Mouse (Mus musculus) kidney, adult 2 months (tissue): ENCODE results near the gene Mlkl. TPM values are rescaled to one million over a fixed set of nuclear protein-coding genes. Genes with fewer than 3 reads are reported as not detected.
"Not testable (repeated sequence)": the region's sequence is repeated elsewhere in the genome, so short reads cannot be mapped to it uniquely, and the experiment has no call there.

Experiments
- DNase-seq: peaks from one replicate; pipeline ENCODE4 v3.0.0; 2021
- H3K27ac ChIP-seq: fragments of 200-500 bp; 2 replicates; pipeline ENCODE4 v1.5.1; 2012; ENCODE audit warnings: low read depth, low read length, control low read depth, inconsistent platforms; ENCODE audit not compliant: insufficient read depth
- H3K27me3 ChIP-seq: fragments of 200-500 bp; replicated peaks from 2 replicates; pipeline ENCODE4 v1.6.1; 2012; ENCODE audit warnings: mild to moderate bottlenecking, moderate library complexity, low read length, inconsistent platforms; ENCODE audit not compliant: control insufficient read depth, insufficient read depth
- H3K36me3 ChIP-seq: fragments of 200-500 bp; 2 replicates; pipeline ENCODE4 v1.6.1; 2012; ENCODE audit warnings: mild to moderate bottlenecking, moderate library complexity, low read length, inconsistent platforms; ENCODE audit not compliant: control insufficient read depth, insufficient read depth
- H3K4me1 ChIP-seq: fragments of 200-500 bp; 2 replicates; pipeline ENCODE4 v1.6.1; 2011; ENCODE audit warnings: low read length; ENCODE audit not compliant: control insufficient read depth, insufficient read depth
- H3K4me3 ChIP-seq: fragments of 200-500 bp; 2 replicates; pipeline ENCODE4 v1.5.1; 2011; ENCODE audit warnings: mild to moderate bottlenecking, low read depth, low read length, control low read depth; ENCODE audit not compliant: insufficient read depth
- CTCF ChIP-seq: fragments of 200-500 bp; conservative IDR thresholded peaks from 2 replicates; pipeline ENCODE4 v1.5.1; 2011; ENCODE audit warnings: low read depth, mild to moderate bottlenecking, control low read depth, low read length, moderate library complexity, mixed read lengths; ENCODE audit not compliant: insufficient read depth, insufficient read length
- POLR2A ChIP-seq: fragments of 200-500 bp; IDR thresholded peaks from one replicate; pipeline ENCODE4 v1.6.1; 2011; ENCODE audit warnings: low read depth, low read length, control low read depth
- WGBS: fragments of 180-500 bp; shearing (Covaris S2); methylation state at CpG from one replicate; pipeline ENCODE4 v1.1.7; 2018; 5-methylcytosine and 5-hydroxymethylcytosine counted together
- polyA plus RNA-seq: library from polyadenylated mRNA; depleted of rRNA; stranded (reverse); fragments of >200 nt; gene quantifications from 2 replicates; pipeline ENCODE4 v1.2.3, GENCODE M21; 2012

The Mlkl gene
- polyA plus RNA-seq, 1 experiment = 1.5 TPM

DNA sequence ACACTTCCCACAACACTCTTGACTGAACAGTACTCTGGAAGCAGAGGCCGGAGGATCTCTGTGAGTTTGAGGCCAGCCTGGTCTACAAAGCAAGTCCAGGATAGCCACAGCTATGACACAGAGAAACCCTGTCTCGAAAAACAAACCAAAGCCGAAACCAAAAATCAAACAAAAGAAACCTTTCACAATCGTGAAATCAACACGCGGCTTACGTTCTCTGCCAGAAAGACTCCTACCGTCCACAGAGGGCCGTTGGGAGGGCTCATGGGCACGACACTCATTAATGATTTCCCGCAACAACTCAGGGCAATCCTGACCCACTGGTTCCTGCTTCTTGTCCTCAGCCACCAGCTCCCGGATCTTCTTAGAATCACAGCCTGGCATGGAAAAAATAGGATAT is 23.2 kb downstream of the Mlkl start:
- Histone ChIP-seq H3K36me3 (no peaks in the 10 kb centered on the region), H3K27me3 (no peaks in the 10 kb centered on the region), H3K4me3 (no peak overlapping the region), H3K27ac (no peak overlapping the region), H3K4me1 (no peaks in the 10 kb centered on the region)
- no peak for DNase-seq
- WGBS = 88% methylated on average over 12 of the region's 12 CpGs
- TF ChIP-seq POLR2A (no peak), CTCF (no peak)

DNA sequence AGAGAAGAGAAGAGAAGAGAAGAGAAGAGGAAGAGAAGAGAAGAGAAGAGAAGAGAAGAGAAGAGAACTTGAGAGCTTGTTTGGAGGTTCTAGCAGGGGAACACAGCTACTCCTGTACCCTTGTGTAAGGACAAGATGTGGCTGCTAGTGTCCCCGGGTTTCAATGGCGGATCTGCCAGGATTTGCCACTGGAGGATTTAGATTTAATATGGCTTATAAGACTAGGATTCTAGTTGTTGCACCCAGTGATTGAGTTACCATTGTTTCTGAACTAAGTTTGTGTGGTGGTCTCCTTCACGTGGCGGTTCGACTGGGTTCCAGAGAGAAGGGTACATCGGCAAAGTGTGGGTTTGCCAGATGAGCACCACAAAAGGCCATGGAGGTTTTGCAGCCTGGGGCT is 24.0 kb downstream of the Mlkl start:
- DNase-seq, H3K27me3 ChIP-seq, H3K4me3 ChIP-seq, H3K27ac ChIP-seq, H3K36me3 ChIP-seq, H3K4me1 ChIP-seq: not testable (repeated sequence)
- 95% methylated on average over 6 of the region's 6 CpGs for WGBS

DNA sequence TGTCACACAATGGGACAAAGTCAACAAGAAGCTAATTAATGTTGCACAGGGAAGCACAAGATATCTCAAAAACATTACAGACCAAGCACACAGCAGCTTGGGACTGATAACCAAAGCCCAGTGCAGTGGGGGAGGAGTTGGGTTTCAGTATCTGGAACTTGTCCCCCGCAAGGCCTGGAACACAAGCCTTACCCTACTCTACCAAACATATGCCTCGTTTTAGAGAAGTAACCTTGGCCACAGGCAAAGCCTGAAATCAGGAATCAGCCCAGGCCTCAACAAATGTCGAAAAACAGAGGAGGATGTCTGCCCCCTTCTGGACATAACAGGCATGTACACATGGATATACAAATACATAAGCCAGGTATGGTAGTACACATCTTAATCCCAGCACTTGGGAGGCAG is 25.2 kb downstream of the Mlkl start:
- WGBS = 74% methylated on average over 3 of the region's 3 CpGs
- DNase-seq = no peak
- Histone ChIP-seq H3K27me3 (no peaks in the 10 kb centered on the region), H3K4me3 (no peak overlapping the region), H3K4me1 (no peaks in the 10 kb centered on the region), H3K36me3 (no peaks in the 10 kb centered on the region), H3K27ac (no peak overlapping the region)
- TF ChIP-seq POLR2A = no peak
- TF ChIP-seq CTCF = 0 out of 2 replicates have a peak, but pooled peaks have one; percentile 25

DNA sequence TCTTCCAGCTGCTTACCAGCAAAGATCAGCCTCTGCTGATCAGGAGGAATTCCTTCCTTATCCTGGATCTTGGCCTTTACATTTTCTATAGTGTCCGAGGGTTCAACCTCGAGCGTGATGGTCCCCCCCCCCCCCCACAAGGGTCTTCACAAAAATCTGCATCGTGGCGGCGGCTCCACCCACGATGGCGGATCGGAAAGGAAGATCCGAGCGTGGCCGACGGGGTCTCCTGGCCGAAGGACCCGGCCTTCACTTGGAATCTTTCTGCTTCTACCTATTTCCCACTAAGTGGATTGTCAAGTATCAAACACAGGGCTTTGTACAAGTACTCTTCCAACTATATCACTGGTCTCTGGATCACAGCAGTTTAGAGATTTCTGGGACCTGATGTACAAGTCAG is 28.0 kb downstream of the Mlkl start:
- H3K27me3 ChIP-seq, DNase-seq, H3K27ac ChIP-seq, H3K4me1 ChIP-seq, H3K4me3 ChIP-seq, H3K36me3 ChIP-seq: not testable (repeated sequence)
- 91% methylated on average over 15 of the region's 15 CpGs for WGBS

DNA sequence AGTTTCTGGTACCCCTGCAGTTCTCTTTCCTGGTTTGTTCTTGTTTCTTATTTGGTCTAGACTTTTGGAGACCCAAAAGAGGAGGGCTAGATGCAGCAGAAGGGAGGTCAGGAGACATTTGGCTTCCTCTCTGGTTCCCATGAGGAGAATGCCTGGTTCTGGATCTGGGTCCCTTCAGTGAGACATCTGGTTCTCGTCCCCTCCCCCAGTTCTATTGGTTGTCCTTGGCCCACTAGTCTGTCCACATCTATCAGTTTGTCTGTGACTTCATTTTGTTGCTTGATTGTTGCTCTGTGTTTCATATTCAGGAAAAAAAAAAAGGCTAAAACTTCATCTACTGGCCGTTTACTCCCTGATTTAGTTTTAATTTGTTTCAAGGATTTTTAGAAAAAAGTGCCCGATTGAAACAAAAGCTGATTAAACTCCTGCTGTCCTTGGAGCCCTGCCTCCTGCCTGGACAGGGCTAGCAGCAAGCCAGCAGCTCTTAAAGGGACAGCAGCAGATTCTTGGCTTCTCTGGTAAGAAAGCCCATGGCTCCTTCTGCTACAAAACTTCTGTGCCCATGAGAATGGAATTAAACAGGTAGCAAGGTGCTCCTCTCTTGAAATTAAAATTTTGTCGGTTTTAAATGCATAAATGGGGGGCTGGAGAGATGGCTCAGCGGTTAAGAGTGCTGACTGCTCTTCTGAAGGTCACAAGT is 32.8 kb downstream of the Mlkl start:
- Histone ChIP-seq H3K27ac (no peak overlapping the region), H3K4me3 (no peak overlapping the region), H3K27me3 (no peaks in the 10 kb centered on the region), H3K4me1 (no peaks in the 10 kb centered on the region), H3K36me3 (no peaks in the 10 kb centered on the region)
- TF ChIP-seq CTCF (no peak), POLR2A (no peak)
- WGBS = 36% methylated on average over 5 of the region's 5 CpGs
- DNase-seq = peak; percentile 33

DNA sequence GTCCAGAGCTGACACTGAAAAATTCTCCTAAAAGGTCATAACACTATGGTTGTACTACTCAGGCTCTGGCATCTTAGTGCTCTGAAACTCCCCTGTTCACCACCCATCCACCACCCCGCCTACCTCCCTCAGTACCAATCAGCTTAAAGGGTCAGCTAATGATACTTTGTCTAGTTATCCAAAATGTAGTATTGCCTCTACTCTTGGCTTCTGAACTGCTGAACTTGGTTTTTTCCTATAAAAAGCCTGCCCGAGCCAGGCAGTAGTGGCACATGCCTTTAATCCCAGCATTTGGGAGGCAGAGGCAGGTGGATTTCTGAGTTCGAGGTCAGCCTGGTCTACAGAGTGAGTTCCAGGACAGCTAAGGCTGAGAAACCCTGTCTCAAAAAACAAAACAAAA is 33.6 kb downstream of the Mlkl start:
- H3K4me3 ChIP-seq = no peak overlapping the region
- no peaks in the 10 kb centered on the region for H3K27me3 ChIP-seq
- WGBS = 96% methylated on average over 3 of the region's 3 CpGs
- TF ChIP-seq POLR2A = no peak
- no peak for TF ChIP-seq CTCF
- no peaks in the 10 kb centered on the region for H3K36me3 ChIP-seq
- H3K27ac ChIP-seq = no peak overlapping the region
- no peaks in the 10 kb centered on the region for H3K4me1 ChIP-seq
- DNase-seq = no peak

DNA sequence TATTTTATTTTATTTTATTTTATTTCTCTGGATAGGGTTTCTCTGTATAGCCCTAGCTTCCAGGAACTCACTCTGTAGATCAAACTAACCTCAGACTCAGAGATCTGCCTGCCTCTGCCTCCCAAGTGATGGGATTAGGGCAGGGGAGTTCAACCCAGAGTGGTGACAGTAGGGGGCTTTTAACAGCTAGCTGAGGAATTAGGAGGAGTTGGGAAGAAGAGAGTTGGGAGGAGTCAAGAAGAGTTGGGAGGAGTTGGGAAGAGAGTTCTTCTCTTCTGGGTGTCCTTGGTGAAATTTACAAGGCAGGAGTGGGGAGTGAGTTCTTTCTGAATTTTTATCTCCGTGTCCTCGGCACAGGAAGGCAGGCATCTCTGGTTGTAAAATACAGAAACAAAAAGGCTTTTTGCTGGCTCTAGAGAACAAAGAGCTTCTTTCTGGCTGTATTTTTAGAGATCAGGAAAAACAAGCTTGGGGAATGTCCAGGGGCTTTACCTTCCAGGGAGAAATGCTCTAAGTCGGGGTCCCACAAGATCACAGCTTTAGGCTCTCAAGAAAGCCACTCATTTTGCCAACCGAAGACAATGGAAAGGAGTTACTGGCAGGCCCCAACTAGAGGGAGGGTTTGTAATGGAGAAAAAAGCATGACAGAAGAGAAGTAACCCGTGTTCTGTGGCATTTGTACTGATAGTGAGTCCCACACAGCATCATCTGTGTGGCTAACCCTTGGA is 34.7 kb downstream of the Mlkl start:
- H3K27me3 ChIP-seq, H3K4me3 ChIP-seq, DNase-seq, H3K36me3 ChIP-seq, H3K27ac ChIP-seq, H3K4me1 ChIP-seq: not testable (repeated sequence)
- 81% methylated on average over 5 of the region's 5 CpGs for WGBS
